Mouse (Mus musculus) midbrain, embryonic 11.5 days (tissue): ENCODE measurements around the gene Gm20696. TPM values are rescaled to one million over a fixed set of nuclear protein-coding genes. Genes with fewer than 3 reads are reported as not detected.

Source experiments
- ATAC-seq: fragments of 200-750 bp; cut with Nextera tagmentation; 2 replicates; pipeline ENCODE4 v1.8.0; 2017; ENCODE audit warnings: moderate TSS enrichment, moderate library complexity; ENCODE audit not compliant: low FRiP score
- DNase-seq: peaks from one replicate; pipeline ENCODE4 v3.0.0; 2015; ENCODE audit warnings: low spot score; ENCODE audit errors: missing footprints
- H3K27ac ChIP-seq: fragments of 300-500 bp; sonication (generic); 2 replicates; pipeline ENCODE4 v1.5.1; 2014; ENCODE audit warnings: low read depth, low read length
- H3K27me3 ChIP-seq: fragments of 300-500 bp; sonication (generic); 2 replicates; pipeline ENCODE4 v1.6.1; 2014; ENCODE audit warnings: mild to moderate bottlenecking, low read length, moderate library complexity, mixed read lengths; ENCODE audit not compliant: control insufficient read depth, insufficient read depth
- H3K36me3 ChIP-seq: fragments of 300-500 bp; sonication (generic); 2 replicates; pipeline ENCODE4 v1.6.1; 2014; ENCODE audit warnings: mild to moderate bottlenecking, low read length, moderate library complexity, mixed read lengths; ENCODE audit not compliant: control insufficient read depth, insufficient read depth
- H3K4me1 ChIP-seq: fragments of 300-500 bp; sonication (generic); 2 replicates; pipeline ENCODE4 v1.6.1; 2014; ENCODE audit warnings: low read length; ENCODE audit not compliant: control insufficient read depth, insufficient read depth
- H3K4me2 ChIP-seq: fragments of 300-500 bp; sonication (generic); 2 replicates; pipeline ENCODE4 v1.6.1; 2014; ENCODE audit warnings: mild to moderate bottlenecking, moderate library complexity
- H3K4me3 ChIP-seq: fragments of 300-500 bp; sonication (generic); 2 replicates; pipeline ENCODE4 v1.5.1; 2014; ENCODE audit warnings: low read depth, low read length
- H3K9ac ChIP-seq: fragments of 300-500 bp; sonication (generic); 2 replicates; pipeline ENCODE4 v1.6.1; 2014; ENCODE audit warnings: low read length
- H3K9me3 ChIP-seq: fragments of 300-500 bp; sonication (generic); 2 replicates; pipeline ENCODE4 v1.6.1; 2016; ENCODE audit warnings: low read length; ENCODE audit not compliant: control insufficient read depth
- WGBS: fragments of 180-500 bp; shearing (Covaris S2); extraction: QIAGEN DNeasy Blood & Tissue Kit; methylation state at CpG from one replicate; pipeline ENCODE4 v1.1.7; 2014; 5-methylcytosine and 5-hydroxymethylcytosine counted together
- polyA plus RNA-seq: library from polyadenylated mRNA; unstranded; fragments of >200 nt; fragmentation: Nextera tagmentation; extraction: Ambion mirVana; gene quantifications from 2 replicates; pipeline ENCODE4 v1.2.1, GENCODE M21; 2014

Gm20696 gene
- polyA plus RNA-seq, 1 experiment from 2014 or later: 3.4 TPM

DNA sequence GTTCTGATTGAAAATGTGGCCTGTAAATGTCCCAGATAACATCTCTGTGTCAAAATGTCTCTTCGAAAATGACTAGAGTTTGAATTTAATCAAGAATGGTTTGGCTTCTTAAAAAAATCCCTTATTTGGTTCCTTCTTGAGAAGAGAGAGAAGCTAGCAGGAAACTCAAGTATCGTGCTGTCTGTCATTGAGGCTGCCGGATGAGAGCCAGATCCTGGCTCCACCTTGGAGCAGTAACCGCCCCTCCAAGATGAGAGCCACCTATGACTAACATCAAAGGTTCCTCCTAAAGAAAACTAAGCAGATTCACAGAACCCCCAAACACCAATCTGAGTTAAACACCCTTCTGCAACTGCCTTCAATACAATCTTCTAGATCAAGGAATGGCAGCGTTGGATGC lies 369.1 kb downstream of the Gm20696 start:
- no peak overlapping the region for H3K4me2 ChIP-seq
- H3K27ac ChIP-seq: no peak overlapping the region
- DNase-seq (no peak), ATAC-seq (no peak)
- no peak overlapping the region for H3K9ac ChIP-seq
- H3K4me1 ChIP-seq: no peaks in the 10 kb centered on the region
- H3K36me3 ChIP-seq: no peaks in the 10 kb centered on the region
- no peak overlapping the region for H3K4me3 ChIP-seq
- no peaks in the 10 kb centered on the region for H3K27me3 ChIP-seq
- H3K9me3 ChIP-seq: no peaks in the 10 kb centered on the region
- WGBS: 91% methylated on average over 5 of the region's 5 CpGs

- ATAC-seq: no peak
- Histone ChIP-seq H3K27me3 (no peaks in the 10 kb centered on the region), H3K9ac (no peak overlapping the region), H3K4me3 (no peak overlapping the region), H3K36me3 (no peaks in the 10 kb centered on the region), H3K27ac (no peak overlapping the region), H3K4me1 (no peaks in the 10 kb centered on the region), H3K9me3 (no peaks in the 10 kb centered on the region), H3K4me2 (no peak overlapping the region)
- WGBS: 84% methylated on average over 8 of the region's 8 CpGs
- no peak for DNase-seq
Observed at GRCm38 (mm10) chr6:99295495-99295894, 371.1 kb downstream of the Gm20696 start.

GRCm38 (mm10) chr6:99289220-99289619 lies 377.4 kb downstream of the Gm20696 start:
- DNase-seq: no peak
- H3K27me3 ChIP-seq: no peaks in the 10 kb centered on the region
- H3K27ac ChIP-seq: no peak overlapping the region
- ATAC-seq: no peak
- no peak overlapping the region for H3K4me3 ChIP-seq
- no peaks in the 10 kb centered on the region for H3K36me3 ChIP-seq
- 83% methylated on average over 4 of the region's 4 CpGs for WGBS
- no peak overlapping the region for H3K9ac ChIP-seq
- no peaks in the 10 kb centered on the region for H3K4me1 ChIP-seq
- H3K4me2 ChIP-seq: no peak overlapping the region
- no peaks in the 10 kb centered on the region for H3K9me3 ChIP-seq

GRCm38 (mm10) chr6:99285026-99285425 lies 381.6 kb downstream of the Gm20696 start:
- Histone ChIP-seq H3K36me3 (no peaks in the 10 kb centered on the region), H3K4me1 (peaks cover 9% of the 10 kb centered on the region), H3K27me3 (no peaks in the 10 kb centered on the region), H3K27ac (no peak overlapping the region), H3K4me3 (no peak overlapping the region), H3K9ac (no peak overlapping the region), H3K9me3 (no peaks in the 10 kb centered on the region), H3K4me2 (no peak overlapping the region)
- ATAC-seq (no peak), DNase-seq (no peak)
- 56% methylated on average over 3 of the region's 3 CpGs for WGBS

GRCm38 (mm10) chr6:99284019-99284418 lies 382.6 kb downstream of the Gm20696 start:
- DNase-seq: no peak
- no peak for ATAC-seq
- WGBS: 69% methylated on average over 4 of the region's 4 CpGs
- no peak overlapping the region for H3K4me2 ChIP-seq
- H3K36me3 ChIP-seq: no peaks in the 10 kb centered on the region
- H3K9me3 ChIP-seq: no peaks in the 10 kb centered on the region
- H3K4me3 ChIP-seq: no peak overlapping the region
- peaks cover 9% of the 10 kb centered on the region for H3K4me1 ChIP-seq
- no peak overlapping the region for H3K27ac ChIP-seq
- H3K9ac ChIP-seq: no peak overlapping the region
- no peaks in the 10 kb centered on the region for H3K27me3 ChIP-seq

GRCm38 (mm10) chr6:99282866-99283657 lies 383.5 kb downstream of the Gm20696 start:
- WGBS: 41% methylated on average over 15 of the region's 15 CpGs
- peak; percentile 42 for ATAC-seq

DNA sequence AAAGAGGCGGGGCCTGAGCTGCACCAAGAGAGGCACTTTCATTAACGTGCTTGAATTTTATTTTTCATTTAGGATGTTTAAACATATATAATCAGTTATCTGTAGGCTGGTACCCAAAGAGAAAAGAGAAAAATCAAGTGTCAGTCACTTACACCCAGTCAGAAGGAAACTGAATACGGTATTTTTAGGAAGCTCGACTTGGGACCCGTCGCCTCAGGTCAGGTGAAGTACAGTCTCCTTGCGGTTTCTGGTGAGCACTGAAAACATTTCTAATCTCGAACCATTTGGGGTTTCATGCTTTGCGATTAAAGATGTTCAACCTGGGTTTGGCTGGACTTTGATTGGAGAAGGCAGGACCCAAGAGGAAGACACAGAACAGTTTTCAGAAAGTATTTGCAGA lies 385.2 kb downstream of the Gm20696 start:
- H3K27me3 ChIP-seq: no peaks in the 10 kb centered on the region
- no peak for ATAC-seq
- H3K4me3 ChIP-seq: no peak overlapping the region
- no peaks in the 10 kb centered on the region for H3K36me3 ChIP-seq
- peaks cover 9% of the 10 kb centered on the region for H3K4me1 ChIP-seq
- H3K4me2 ChIP-seq: no peak overlapping the region
- no peak for DNase-seq
- no peak overlapping the region for H3K27ac ChIP-seq
- H3K9me3 ChIP-seq: no peaks in the 10 kb centered on the region
- no peak overlapping the region for H3K9ac ChIP-seq
- 93% methylated on average over 9 of the region's 9 CpGs for WGBS

More at GRCm38 (mm10) chr6:99282866-99283657, 383.5 kb downstream of the Gm20696 start:
- H3K27ac ChIP-seq: no peak overlapping the region
- H3K27me3 ChIP-seq: no peaks in the 10 kb centered on the region
- H3K4me3 ChIP-seq: no peak overlapping the region
- peaks cover 9% of the 10 kb centered on the region for H3K4me1 ChIP-seq
- H3K9me3 ChIP-seq: no peaks in the 10 kb centered on the region
- H3K36me3 ChIP-seq: no peaks in the 10 kb centered on the region
- H3K9ac ChIP-seq: no peak overlapping the region
- no peak overlapping the region for H3K4me2 ChIP-seq
- DNase-seq: no peak

- H3K36me3 ChIP-seq: no peaks in the 10 kb centered on the region
- no peak for ATAC-seq
- no peak overlapping the region for H3K9ac ChIP-seq
- peaks cover 9% of the 10 kb centered on the region for H3K4me1 ChIP-seq
- H3K27ac ChIP-seq: no peak overlapping the region
- no peak overlapping the region for H3K4me3 ChIP-seq
- WGBS: 87% methylated on average over 5 of the region's 5 CpGs
- no peaks in the 10 kb centered on the region for H3K9me3 ChIP-seq
- no peak for DNase-seq
- no peak overlapping the region for H3K4me2 ChIP-seq
- H3K27me3 ChIP-seq: no peaks in the 10 kb centered on the region
Observed at GRCm38 (mm10) chr6:99280619-99281018, 386.0 kb downstream of the Gm20696 start.

DNA sequence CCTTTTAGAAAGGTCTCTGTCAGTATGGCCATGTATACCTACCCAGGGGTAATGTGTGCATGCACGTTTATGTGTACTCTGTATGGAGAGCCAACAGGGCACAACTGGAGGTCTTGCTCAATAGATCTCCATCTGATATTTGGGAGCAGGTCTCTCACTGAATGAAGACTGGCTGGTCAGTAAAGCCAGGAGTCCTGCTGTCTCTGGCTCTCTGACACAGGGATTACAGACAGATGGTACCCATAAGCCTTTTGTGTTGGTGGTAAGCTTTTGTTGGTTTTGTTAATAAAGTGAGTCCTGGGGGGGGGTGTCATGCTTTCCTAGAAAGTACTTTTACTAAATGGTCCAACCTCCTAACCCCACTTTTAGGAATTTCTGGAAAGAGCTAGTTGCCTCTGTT lies 389.3 kb downstream of the Gm20696 start:
- no peaks in the 10 kb centered on the region for H3K4me1 ChIP-seq
- no peaks in the 10 kb centered on the region for H3K27me3 ChIP-seq
- H3K36me3 ChIP-seq: no peaks in the 10 kb centered on the region
- DNase-seq: no peak
- H3K9me3 ChIP-seq: no peaks in the 10 kb centered on the region
- no peak overlapping the region for H3K4me2 ChIP-seq
- whole genome bisulfite sequencing: 83% methylated on average over 1 of the region's 1 CpGs
- ATAC-seq: no peak
- no peak overlapping the region for H3K27ac ChIP-seq
- H3K9ac ChIP-seq: no peak overlapping the region
- no peak overlapping the region for H3K4me3 ChIP-seq
